Mouse (Mus musculus) stomach, embryonic 15.5 days (tissue): ENCODE measurements at regions not wholly inside any gene's neighbourhood (a gene's known extent, or its start where the extent isn't known, plus 50 kb on each side); places are given as distances from the start of the nearest gene placed in this dataset.
A peak's percentile ranks its signal among the peaks of the same experiment; 100 is the strongest.

ENCODE experiments used
- ATAC-seq: fragments of 200-750 bp; cut with Nextera tagmentation; 2 replicates; pipeline ENCODE4 v1.8.0; 2017; ENCODE audit warnings: low read depth, moderate number of reproducible peaks, moderate TSS enrichment; ENCODE audit not compliant: insufficient read depth, low FRiP score
- H3K27ac ChIP-seq: fragments of 300-500 bp; sonication (generic); 2 replicates; pipeline ENCODE4 v1.5.1; 2015; ENCODE audit warnings: mild to moderate bottlenecking, inconsistent platforms
- H3K27me3 ChIP-seq: fragments of 300-500 bp; sonication (generic); replicated peaks from 2 replicates; pipeline ENCODE4 v1.6.1; 2015; ENCODE audit warnings: inconsistent platforms
- H3K36me3 ChIP-seq: fragments of 300-500 bp; sonication (generic); 2 replicates; pipeline ENCODE4 v1.6.1; 2015; ENCODE audit warnings: inconsistent platforms
- H3K4me1 ChIP-seq: fragments of 300-500 bp; sonication (generic); 2 replicates; pipeline ENCODE4 v1.6.1; 2015; ENCODE audit warnings: inconsistent platforms
- H3K4me2 ChIP-seq: fragments of 300-500 bp; sonication (generic); 2 replicates; pipeline ENCODE4 v1.6.1; 2015; ENCODE audit warnings: mild to moderate bottlenecking, inconsistent platforms
- H3K4me3 ChIP-seq: fragments of 300-500 bp; sonication (generic); replicated peaks from 2 replicates; pipeline ENCODE4 v1.5.1; 2015; ENCODE audit warnings: inconsistent platforms
- H3K9ac ChIP-seq: fragments of 300-500 bp; sonication (generic); 2 replicates; pipeline ENCODE4 v1.6.1; 2015; ENCODE audit warnings: inconsistent platforms
- H3K9me3 ChIP-seq: fragments of 300-500 bp; sonication (generic); 2 replicates; pipeline ENCODE4 v1.6.1; 2016; ENCODE audit warnings: inconsistent platforms
- WGBS: fragments of 180-500 bp; shearing (Covaris S2); methylation state at CpG from one replicate; pipeline ENCODE4 v1.1.7; 2015; 5-methylcytosine and 5-hydroxymethylcytosine counted together

DNA sequence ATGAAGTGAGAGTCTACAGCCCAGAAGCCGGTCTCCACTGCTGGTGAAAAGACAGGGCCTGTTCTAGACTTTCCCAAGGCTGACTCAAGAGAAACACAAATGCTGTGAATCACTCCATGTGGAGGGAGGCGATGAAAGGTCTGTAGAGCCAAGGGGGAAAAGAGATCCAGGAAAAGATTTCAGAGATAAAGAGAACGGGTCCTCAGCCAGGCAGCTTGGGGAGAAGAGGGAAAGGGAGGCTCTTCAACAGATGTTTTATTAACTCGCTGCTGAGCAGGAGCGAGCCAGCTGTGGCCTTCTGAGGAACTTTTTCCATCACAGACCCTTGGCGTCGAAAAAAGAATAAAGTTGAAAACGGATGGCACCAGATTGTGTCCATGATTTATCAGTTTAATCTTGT is 500.7 kb upstream of the Tnp1 start:
- H3K9ac ChIP-seq: no peak overlapping the region
- H3K27ac ChIP-seq: peak overlapping the region; percentile 26; the same call in 1 of the 2 replicates
- no peaks in the 10 kb centered on the region for H3K36me3 ChIP-seq
- H3K9me3 ChIP-seq: no peaks in the 10 kb centered on the region
- no peak overlapping the region for H3K4me3 ChIP-seq
- 59% methylated on average over 8 of the region's 8 CpGs for WGBS
- ATAC-seq: no peak
- H3K4me1 ChIP-seq: 0 out of 2 replicates have a peak, but pooled peaks cover 3% of the 10 kb centered on the region
- H3K4me2 ChIP-seq: no peak overlapping the region
- H3K27me3 ChIP-seq: no peaks in the 10 kb centered on the region

- ATAC-seq: no peak
- Histone ChIP-seq H3K36me3 (no peaks in the 10 kb centered on the region), H3K4me3 (no peak overlapping the region), H3K27ac (0 out of 2 replicates have a peak overlapping the region, but pooled peaks have one; percentile 26), H3K4me2 (no peak overlapping the region), H3K9ac (no peak overlapping the region), H3K4me1 (0 out of 2 replicates have a peak, but pooled peaks cover 3% of the 10 kb centered on the region), H3K27me3 (no peaks in the 10 kb centered on the region), H3K9me3 (no peaks in the 10 kb centered on the region)
- WGBS: 83% methylated on average over 5 of the region's 5 CpGs
These were observed 500.1 kb upstream of the Tnp1 start for GRCm38 (mm10) chr1:73515781-73516180.

DNA sequence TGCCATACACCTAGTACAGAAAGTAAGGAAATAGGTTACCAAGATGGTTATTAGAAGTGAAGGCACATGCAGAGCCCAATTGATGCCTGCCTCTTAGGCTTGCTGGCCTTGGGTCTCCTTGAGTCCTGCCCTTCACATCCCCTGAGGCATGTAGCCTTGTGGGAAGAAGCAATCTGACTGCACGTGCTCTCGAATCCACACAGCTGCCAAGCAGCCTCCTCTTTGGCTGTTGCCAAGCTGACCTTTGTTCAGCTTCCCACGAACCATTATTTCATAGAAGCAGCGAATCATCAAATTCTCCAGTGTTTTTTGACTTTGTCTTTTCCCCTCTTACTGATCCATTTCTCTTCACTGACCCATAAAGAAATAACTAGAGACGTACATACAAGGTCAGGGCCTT is 498.1 kb upstream of the Tnp1 start:
- 55% methylated on average over 5 of the region's 5 CpGs for WGBS
- Histone ChIP-seq H3K36me3 (no peaks in the 10 kb centered on the region), H3K4me1 (0 out of 2 replicates have a peak, but pooled peaks cover 3% of the 10 kb centered on the region), H3K4me2 (no peak overlapping the region), H3K9ac (no peak overlapping the region), H3K9me3 (no peaks in the 10 kb centered on the region), H3K4me3 (no peak overlapping the region), H3K27me3 (no peaks in the 10 kb centered on the region), H3K27ac (no peak overlapping the region)
- ATAC-seq: no peak

DNA sequence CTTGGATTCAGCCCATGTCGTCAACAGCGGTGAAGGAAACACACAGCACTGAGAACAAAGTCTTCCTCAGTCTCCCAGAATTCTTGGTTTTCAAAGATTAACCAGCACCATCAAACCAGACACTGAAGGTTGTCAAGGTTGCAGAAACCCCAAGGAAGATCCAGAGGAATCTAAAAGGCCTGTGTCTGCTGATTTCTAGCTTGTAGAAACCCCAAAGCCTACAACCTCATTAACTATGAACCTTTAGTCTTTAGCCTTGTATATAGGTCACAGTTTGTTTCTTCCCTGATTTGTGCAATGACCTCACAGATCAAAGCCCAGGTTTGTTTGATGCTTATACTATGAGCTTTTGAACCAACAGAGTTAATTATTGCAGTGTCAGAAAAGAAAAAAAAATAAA is 497.1 kb upstream of the Tnp1 start:
- Histone ChIP-seq H3K27me3 (no peaks in the 10 kb centered on the region), H3K4me2 (no peak overlapping the region), H3K4me1 (0 out of 2 replicates have a peak, but pooled peaks cover 3% of the 10 kb centered on the region), H3K9ac (no peak overlapping the region), H3K27ac (no peak overlapping the region), H3K4me3 (no peak overlapping the region), H3K9me3 (no peaks in the 10 kb centered on the region), H3K36me3 (no peaks in the 10 kb centered on the region)
- no peak for ATAC-seq
- WGBS: 100% methylated on average over 2 of the region's 2 CpGs

DNA sequence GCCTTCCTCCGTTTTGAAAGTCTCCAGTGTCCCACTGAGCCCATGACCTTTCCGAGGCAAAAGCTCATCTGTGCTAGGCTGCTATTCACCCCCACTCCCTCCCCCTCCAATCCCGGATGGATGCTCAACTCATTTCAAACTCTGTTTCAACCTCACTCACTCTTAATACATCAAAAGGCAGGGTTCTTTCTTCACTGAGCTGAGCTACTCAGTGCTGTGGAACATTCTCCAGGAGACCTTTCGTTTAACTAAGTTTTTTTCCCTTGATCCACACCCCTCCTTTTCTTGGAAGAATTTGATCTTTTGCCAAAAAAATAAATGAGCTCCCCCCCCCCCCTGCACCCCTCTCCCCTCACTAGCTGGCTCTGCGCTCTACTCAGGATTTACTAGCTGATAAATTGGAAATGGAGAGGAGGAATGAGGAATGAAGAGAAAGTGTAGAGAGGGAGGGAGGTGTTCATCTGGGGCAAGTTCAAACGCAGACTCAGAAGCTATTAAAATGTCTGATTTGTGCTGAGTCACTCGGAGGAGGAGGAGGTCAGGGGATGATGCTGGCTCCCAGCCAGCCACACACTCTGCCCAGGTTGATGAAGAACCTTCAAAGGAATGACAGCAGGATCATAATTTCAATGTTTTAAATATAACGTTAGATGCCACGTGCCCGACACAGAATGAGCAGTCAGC is 491.5 kb upstream of the Tnp1 start:
- no peak overlapping the region for H3K27ac ChIP-seq
- no peaks in the 10 kb centered on the region for H3K4me1 ChIP-seq
- no peaks in the 10 kb centered on the region for H3K36me3 ChIP-seq
- ATAC-seq: peak; percentile 60; the same call in 1 of the 2 replicates
- H3K9me3 ChIP-seq: no peaks in the 10 kb centered on the region
- no peak overlapping the region for H3K9ac ChIP-seq
- 38% methylated on average over 10 of the region's 10 CpGs for WGBS
- no peak overlapping the region for H3K4me3 ChIP-seq
- H3K27me3 ChIP-seq: no peaks in the 10 kb centered on the region
- H3K4me2 ChIP-seq: no peak overlapping the region

DNA sequence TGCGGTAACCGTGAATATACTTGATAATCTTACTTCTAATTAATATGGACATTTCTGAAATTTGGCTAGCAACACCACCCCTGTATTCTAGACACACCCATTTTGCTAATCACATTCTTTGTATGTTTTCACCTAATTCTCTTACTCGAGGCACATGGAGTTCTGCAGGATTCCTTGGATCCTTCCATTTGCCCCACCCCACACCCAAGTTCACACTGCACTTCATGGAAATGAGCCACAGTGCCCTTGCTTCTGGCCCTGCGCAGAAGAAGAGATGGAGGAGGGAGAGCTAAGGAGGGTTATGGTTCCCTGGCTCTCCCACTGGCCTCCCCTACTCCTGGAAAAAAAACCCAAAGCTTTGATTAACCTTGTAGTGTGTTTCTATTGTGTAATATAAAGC is 487.9 kb upstream of the Tnp1 start:
- no peak for ATAC-seq
- H3K9me3 ChIP-seq: no peaks in the 10 kb centered on the region
- 88% methylated on average over 4 of the region's 4 CpGs for WGBS
- H3K36me3 ChIP-seq: no peaks in the 10 kb centered on the region
- H3K4me2 ChIP-seq: no peak overlapping the region
- no peak overlapping the region for H3K4me3 ChIP-seq
- H3K27ac ChIP-seq: no peak overlapping the region
- no peaks in the 10 kb centered on the region for H3K4me1 ChIP-seq
- H3K27me3 ChIP-seq: no peaks in the 10 kb centered on the region
- no peak overlapping the region for H3K9ac ChIP-seq

GRCm38 (mm10) chr1:73500671-73501070 is 485.0 kb upstream of the Tnp1 start:
- WGBS: 77% methylated on average over 3 of the region's 3 CpGs
- no peaks in the 10 kb centered on the region for H3K9me3 ChIP-seq
- no peaks in the 10 kb centered on the region for H3K27me3 ChIP-seq
- H3K4me1 ChIP-seq: no peaks in the 10 kb centered on the region
- no peak overlapping the region for H3K4me3 ChIP-seq
- no peak overlapping the region for H3K9ac ChIP-seq
- no peak for ATAC-seq
- no peak overlapping the region for H3K4me2 ChIP-seq
- no peaks in the 10 kb centered on the region for H3K36me3 ChIP-seq
- H3K27ac ChIP-seq: no peak overlapping the region

- Histone ChIP-seq H3K9ac (no peak overlapping the region), H3K27ac (no peak overlapping the region), H3K27me3 (no peaks in the 10 kb centered on the region), H3K9me3 (no peaks in the 10 kb centered on the region), H3K36me3 (no peaks in the 10 kb centered on the region), H3K4me1 (no peaks in the 10 kb centered on the region), H3K4me2 (no peak overlapping the region), H3K4me3 (no peak overlapping the region)
- ATAC-seq: no peak
These were observed 480.5 kb upstream of the Tnp1 start for GRCm38 (mm10) chr1:73495971-73496749.

DNA sequence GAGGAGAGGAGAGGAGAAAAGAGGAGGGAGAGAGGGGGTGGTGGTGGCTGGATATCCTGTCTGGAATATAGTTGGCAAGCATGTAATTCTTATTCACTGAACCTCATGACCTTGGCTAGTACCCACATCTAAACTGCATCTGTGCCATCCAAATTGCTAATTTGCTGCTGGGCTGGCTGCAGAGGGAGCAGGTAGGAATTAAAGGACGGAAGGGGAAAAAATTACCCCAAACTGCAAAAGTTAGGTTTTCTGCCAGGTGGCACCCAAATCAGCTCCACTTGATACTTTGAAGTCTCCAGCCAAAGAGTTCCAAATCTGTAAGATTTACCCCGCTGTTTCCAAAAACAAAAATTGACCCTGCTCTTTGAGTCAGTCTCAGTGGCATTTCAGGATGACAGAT is 466.2 kb upstream of the Tnp1 start:
- peaks cover 3% of the 10 kb centered on the region; the same call in 1 of the 2 replicates for H3K4me1 ChIP-seq
- no peaks in the 10 kb centered on the region for H3K36me3 ChIP-seq
- no peak overlapping the region for H3K9ac ChIP-seq
- no peak overlapping the region for H3K4me3 ChIP-seq
- no peak for ATAC-seq
- WGBS: 58% methylated on average over 2 of the region's 2 CpGs
- no peaks in the 10 kb centered on the region for H3K9me3 ChIP-seq
- no peaks in the 10 kb centered on the region for H3K27me3 ChIP-seq
- no peak overlapping the region for H3K4me2 ChIP-seq
- H3K27ac ChIP-seq: no peak overlapping the region

DNA sequence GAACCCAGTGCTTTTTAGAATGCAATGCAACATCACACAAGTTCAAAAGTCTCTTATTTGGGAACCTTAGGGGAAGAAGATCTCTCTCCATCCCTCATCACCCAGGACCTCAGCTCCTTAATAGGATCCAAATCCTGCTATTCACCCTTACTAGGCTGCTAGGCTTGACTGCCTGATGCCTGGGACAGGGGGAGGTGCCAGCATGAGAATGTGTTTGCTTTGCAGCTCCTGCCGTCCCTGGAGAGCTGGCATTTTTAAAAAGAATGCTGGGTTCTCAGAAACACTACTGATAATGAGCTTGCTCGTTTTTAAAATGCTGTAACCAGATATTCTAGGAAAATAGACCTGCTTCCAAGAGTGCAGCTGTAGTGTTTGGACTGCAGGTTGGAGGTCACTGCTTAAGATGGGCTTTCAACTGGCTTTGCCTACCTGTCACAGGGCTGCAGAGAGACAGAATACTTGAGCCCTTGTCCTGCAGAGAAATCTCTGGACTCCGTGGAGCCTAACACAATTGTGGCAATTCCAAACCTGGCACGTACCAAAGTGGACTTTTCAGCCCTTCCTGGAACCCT is 463.7 kb upstream of the Tnp1 start:
- Histone ChIP-seq H3K27ac (no peak overlapping the region), H3K27me3 (no peaks in the 10 kb centered on the region), H3K4me1 (peaks cover 3% of the 10 kb centered on the region; the same call in 1 of the 2 replicates), H3K9me3 (no peaks in the 10 kb centered on the region), H3K4me3 (no peak overlapping the region), H3K4me2 (no peak overlapping the region), H3K36me3 (no peaks in the 10 kb centered on the region), H3K9ac (no peak overlapping the region)
- 49% methylated on average over 4 of the region's 4 CpGs for WGBS
- no peak for ATAC-seq

DNA sequence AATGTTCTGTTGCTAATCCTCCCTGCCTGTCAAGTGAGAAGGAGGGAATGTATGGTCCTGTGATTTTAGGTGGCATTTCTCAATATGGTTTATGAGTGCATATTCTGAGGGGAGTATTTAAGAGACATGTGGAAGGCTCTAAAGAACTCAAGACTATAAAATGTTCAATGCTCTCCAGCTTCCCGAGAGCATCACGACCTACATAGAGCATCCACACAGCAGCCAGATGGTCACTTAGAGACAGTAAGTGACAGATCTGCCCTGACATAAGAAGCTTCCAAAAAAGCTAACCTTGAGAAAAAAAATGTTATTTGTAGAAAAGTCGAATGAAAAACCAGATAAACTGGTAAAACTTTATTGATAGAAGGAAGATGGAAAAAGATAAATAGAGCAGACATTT is 444.9 kb upstream of the Tnp1 start:
- Histone ChIP-seq H3K36me3 (no peaks in the 10 kb centered on the region), H3K9me3 (no peaks in the 10 kb centered on the region), H3K4me3 (no peak overlapping the region), H3K9ac (no peak overlapping the region), H3K4me2 (no peak overlapping the region), H3K4me1 (no peaks in the 10 kb centered on the region), H3K27me3 (no peaks in the 10 kb centered on the region), H3K27ac (no peak overlapping the region)
- ATAC-seq: no peak
- 78% methylated on average over 3 of the region's 3 CpGs for WGBS
